Mouse (Mus musculus) hindbrain, embryonic 16.5 days (tissue): ENCODE results near the gene Mtln. TPM values are rescaled to one million over a fixed set of nuclear protein-coding genes. Genes with fewer than 3 reads are reported as not detected.

ENCODE experiments used
- ATAC-seq: fragments of 200-750 bp; cut with Nextera tagmentation; 2 replicates; pipeline ENCODE4 v1.8.0; 2017; ENCODE audit warnings: moderate TSS enrichment, moderate library complexity
- H3K27ac ChIP-seq: fragments of 300-500 bp; sonication (generic); 2 replicates; pipeline ENCODE4 v1.5.1; 2014; ENCODE audit warnings: low read depth, mild to moderate bottlenecking, control low read depth, low read length, moderate library complexity
- H3K27me3 ChIP-seq: fragments of 300-500 bp; sonication (generic); replicated peaks from 2 replicates; pipeline ENCODE4 v1.6.1; 2014; ENCODE audit warnings: low read length; ENCODE audit not compliant: control insufficient read depth, insufficient read depth
- H3K36me3 ChIP-seq: fragments of 300-500 bp; sonication (generic); 2 replicates; pipeline ENCODE4 v1.6.1; 2014; ENCODE audit warnings: mild to moderate bottlenecking, low read length, moderate library complexity, mixed read lengths; ENCODE audit not compliant: control insufficient read depth, insufficient read depth
- H3K4me1 ChIP-seq: fragments of 300-500 bp; sonication (generic); 2 replicates; pipeline ENCODE4 v1.6.1; 2014; ENCODE audit warnings: low read depth, low read length; ENCODE audit not compliant: control insufficient read depth, insufficient read depth
- H3K4me2 ChIP-seq: fragments of 300-500 bp; sonication (generic); 2 replicates; pipeline ENCODE4 v1.6.1; 2014; ENCODE audit warnings: mild to moderate bottlenecking, low read length, control low read depth, moderate library complexity
- H3K4me3 ChIP-seq: fragments of 300-500 bp; sonication (generic); 2 replicates; pipeline ENCODE4 v1.5.1; 2014; ENCODE audit warnings: mild to moderate bottlenecking, low read length, control low read depth, moderate library complexity
- H3K9ac ChIP-seq: fragments of 300-500 bp; sonication (generic); 2 replicates; pipeline ENCODE4 v1.6.1; 2014; ENCODE audit warnings: low read depth, mild to moderate bottlenecking, control low read depth, low read length, moderate library complexity
- H3K9me3 ChIP-seq: fragments of 300-500 bp; sonication (generic); 2 replicates; pipeline ENCODE4 v1.6.1; 2014; ENCODE audit warnings: mild to moderate bottlenecking, low read length, moderate library complexity; ENCODE audit not compliant: control insufficient read depth
- WGBS: fragments of 180-500 bp; shearing (Covaris S2); extraction: QIAGEN DNeasy Blood & Tissue Kit; methylation state at CpG from one replicate; pipeline ENCODE4 v1.1.7; 2014; 5-methylcytosine and 5-hydroxymethylcytosine counted together
- polyA plus RNA-seq: library from polyadenylated mRNA; unstranded; fragments of >200 nt; fragmentation: Nextera tagmentation; extraction: Ambion mirVana; gene quantifications from 2 replicates; pipeline ENCODE4 v1.2.1, GENCODE M21; 2015

The Mtln gene
- polyA plus RNA-seq, 1 experiment from 2014 or later, result 58.5 TPM

DNA sequence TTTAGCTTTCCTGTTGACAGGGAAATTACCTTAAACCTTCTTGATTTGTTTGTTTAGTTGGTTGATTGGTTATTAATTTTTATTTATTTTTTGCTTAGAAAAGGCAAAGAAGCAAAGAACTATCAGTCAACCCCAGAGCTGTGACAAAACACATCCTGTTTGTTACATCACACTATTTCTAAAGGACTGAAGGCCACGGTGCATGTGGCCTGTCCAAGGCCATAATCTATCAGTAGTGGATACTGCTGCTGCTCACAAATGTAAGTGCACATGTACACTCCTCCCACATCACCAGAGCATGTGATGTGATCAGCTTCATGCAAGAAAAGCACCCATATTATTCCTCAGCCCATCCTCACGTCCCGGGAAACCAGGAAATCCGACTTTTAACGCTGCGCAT is 32.3 kb downstream of the Mtln start:
- WGBS, result 94% methylated on average over 6 of the region's 6 CpGs
- no peak overlapping the region for H3K9ac ChIP-seq
- H3K27me3 ChIP-seq, result no peaks in the 10 kb centered on the region
- no peaks in the 10 kb centered on the region for H3K9me3 ChIP-seq
- peaks cover 2% of the 10 kb centered on the region; the same call in 1 of the 2 replicates for H3K36me3 ChIP-seq
- no peak overlapping the region for H3K4me2 ChIP-seq
- ATAC-seq, result no peak
- no peaks in the 10 kb centered on the region for H3K4me1 ChIP-seq
- H3K27ac ChIP-seq, result no peak overlapping the region
- no peak overlapping the region for H3K4me3 ChIP-seq

DNA sequence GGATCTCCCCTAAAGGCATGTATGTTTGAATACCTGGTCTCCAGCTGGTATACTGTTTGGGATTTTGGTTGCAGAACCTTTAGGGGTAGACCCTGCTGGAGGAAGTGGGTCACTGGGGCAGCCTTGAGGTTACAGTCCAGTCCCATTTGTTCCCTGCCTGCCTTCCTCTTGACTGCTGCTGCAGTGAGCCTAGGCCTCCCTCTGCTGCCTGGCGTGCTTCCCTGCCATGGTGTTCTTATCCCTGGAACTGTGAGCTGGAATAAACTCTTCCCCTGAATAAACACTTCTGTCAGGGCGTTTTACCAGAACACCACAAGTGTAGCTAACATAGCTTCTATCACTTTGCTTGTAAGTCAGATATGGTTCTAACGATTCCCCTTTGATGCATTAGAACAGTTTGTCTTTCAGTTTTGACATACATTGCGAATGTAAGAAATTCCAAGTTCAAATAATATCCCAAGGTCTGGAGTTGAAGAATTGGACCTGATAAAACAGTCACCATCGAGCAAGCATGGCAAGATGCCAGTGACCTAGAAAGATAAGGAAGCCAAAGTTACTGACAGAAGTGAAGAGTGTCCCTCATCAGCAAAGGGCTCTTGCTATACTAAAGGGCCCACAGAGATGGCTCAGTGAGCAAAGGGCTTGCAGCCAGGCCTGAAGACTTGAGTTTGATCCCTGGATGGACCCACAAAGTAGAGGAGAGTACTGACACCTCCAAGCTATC is 33.0 kb downstream of the Mtln start:
- Histone ChIP-seq H3K9ac (no peak overlapping the region), H3K9me3 (no peaks in the 10 kb centered on the region), H3K4me1 (no peaks in the 10 kb centered on the region), H3K27me3 (no peaks in the 10 kb centered on the region), H3K36me3 (peaks cover 2% of the 10 kb centered on the region; the same call in 1 of the 2 replicates), H3K4me2 (no peak overlapping the region), H3K4me3 (no peak overlapping the region), H3K27ac (no peak overlapping the region)
- ATAC-seq, result no peak
- WGBS, result 89% methylated on average over 5 of the region's 5 CpGs

DNA sequence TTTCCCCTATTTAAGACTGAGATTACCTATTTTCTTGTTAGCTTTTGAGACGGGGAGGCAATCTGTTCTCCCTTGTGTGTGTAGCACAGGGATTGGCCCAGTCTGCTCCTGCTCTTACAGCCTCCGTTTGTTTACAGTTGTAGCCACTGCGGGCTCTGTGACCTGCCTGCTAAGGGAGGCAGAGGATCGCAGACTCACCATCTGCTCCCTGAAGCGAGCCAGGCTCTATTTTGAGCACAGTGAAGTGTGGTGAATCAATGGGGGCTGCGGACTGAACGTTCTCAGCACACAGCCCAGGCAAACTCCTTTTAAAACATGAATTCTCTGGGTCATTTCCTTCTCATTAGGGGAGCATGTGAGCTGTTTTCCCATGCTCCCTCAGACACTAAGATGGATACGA is 35.1 kb downstream of the Mtln start:
- no peaks in the 10 kb centered on the region for H3K27me3 ChIP-seq
- H3K36me3 ChIP-seq, result 0 out of 2 replicates have a peak, but pooled peaks cover under 1% of the 10 kb centered on the region
- H3K4me3 ChIP-seq, result no peak overlapping the region
- H3K4me1 ChIP-seq, result no peaks in the 10 kb centered on the region
- 42% methylated on average over 8 of the region's 8 CpGs for WGBS
- peak overlapping the region; percentile 45 for H3K27ac ChIP-seq
- H3K9me3 ChIP-seq, result no peaks in the 10 kb centered on the region
- peak; percentile 89 for ATAC-seq
- peak overlapping the region; percentile 7; the same call in 1 of the 2 replicates for H3K4me2 ChIP-seq
- 0 out of 2 replicates have a peak overlapping the region, but pooled peaks have one; percentile 0 for H3K9ac ChIP-seq

DNA sequence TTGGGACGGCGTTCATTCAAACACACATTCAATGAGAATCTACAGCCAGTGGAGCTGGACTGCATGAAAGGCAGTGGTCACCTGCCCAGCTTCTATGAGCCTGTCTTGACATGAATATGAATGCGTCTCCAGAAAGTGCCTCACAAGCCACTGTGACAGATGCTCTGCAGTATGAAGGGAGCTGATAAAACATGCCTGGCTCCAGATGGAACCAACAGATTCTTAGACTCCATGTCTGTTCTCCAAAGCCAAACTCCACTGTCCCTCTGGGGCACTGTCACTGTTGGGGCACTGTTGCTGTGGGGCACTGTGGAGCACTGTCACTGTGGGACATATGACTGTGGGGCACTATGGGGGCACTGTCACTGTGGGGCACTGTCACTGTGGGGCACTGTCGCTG is 38.2 kb downstream of the Mtln start:
- no peak for ATAC-seq
- H3K4me3 ChIP-seq, result no peak overlapping the region
- no peak overlapping the region for H3K27ac ChIP-seq
- H3K4me2 ChIP-seq, result no peak overlapping the region
- H3K27me3 ChIP-seq, result no peaks in the 10 kb centered on the region
- no peaks in the 10 kb centered on the region for H3K4me1 ChIP-seq
- 92% methylated on average over 4 of the region's 4 CpGs for WGBS
- H3K9ac ChIP-seq, result no peak overlapping the region
- no peaks in the 10 kb centered on the region for H3K36me3 ChIP-seq
- H3K9me3 ChIP-seq, result no peaks in the 10 kb centered on the region

DNA sequence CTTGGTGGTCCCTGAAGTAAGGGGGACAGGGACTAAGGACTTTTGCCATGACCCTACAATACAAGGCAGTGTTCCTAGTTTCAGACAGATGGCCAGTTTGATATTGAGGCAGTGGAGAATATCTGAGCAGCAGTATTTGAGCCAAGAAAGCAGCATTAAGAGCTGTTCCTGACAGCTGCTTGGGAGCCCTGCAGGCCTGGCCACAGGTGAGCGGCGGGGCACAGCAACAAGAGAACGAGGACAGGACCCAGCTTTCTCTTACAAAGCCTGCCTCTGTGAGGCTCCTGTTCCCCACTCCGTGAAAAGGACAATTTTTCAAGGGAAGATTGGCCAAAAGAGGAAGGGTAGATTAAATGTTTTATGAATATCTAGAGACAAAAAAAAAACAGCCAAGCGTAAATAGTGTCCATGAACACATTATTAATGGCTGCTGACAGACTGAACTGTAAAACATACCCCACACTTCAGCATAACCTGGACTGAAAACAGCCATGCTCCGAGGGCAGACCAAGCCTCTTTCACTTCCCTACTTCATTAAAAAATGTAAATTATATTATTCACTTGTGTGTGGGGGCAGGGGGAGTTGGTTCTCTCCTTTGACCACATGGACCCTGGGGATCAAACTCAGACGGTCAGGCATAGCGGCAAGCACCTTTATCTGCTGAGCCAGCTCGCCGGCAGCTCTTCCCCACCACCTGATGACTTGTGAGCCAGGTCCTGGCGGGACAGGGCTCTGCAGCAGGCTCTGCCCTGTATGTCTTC is 40.3 kb downstream of the Mtln start:
- no peak overlapping the region for H3K27ac ChIP-seq
- no peaks in the 10 kb centered on the region for H3K36me3 ChIP-seq
- ATAC-seq, result no peak
- no peaks in the 10 kb centered on the region for H3K27me3 ChIP-seq
- H3K4me2 ChIP-seq, result no peak overlapping the region
- H3K4me1 ChIP-seq, result no peaks in the 10 kb centered on the region
- no peak overlapping the region for H3K9ac ChIP-seq
- no peak overlapping the region for H3K4me3 ChIP-seq
- 75% methylated on average over 11 of the region's 11 CpGs for WGBS
- H3K9me3 ChIP-seq, result no peaks in the 10 kb centered on the region

DNA sequence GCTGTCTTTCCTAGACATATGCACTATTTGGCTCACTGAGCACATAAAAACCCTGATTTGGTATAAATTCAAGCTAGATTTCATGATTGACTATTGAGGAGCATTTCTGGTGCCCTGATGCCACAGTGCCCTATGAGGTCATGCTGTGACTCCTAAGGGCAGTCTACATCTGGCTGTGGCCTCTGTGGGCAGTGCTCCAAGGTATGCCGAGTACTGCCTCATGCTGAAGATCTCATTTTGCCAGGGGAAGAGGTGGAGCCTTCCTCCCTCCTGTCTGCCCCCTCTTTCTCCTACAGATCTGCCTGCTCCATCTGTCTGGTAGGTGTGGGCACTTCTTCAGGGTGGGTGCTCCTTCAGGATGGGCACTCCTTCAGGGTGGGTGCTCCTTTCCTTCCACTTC is 42.9 kb downstream of the Mtln start:
- no peak overlapping the region for H3K27ac ChIP-seq
- no peak overlapping the region for H3K9ac ChIP-seq
- H3K9me3 ChIP-seq, result no peaks in the 10 kb centered on the region
- no peak overlapping the region for H3K4me2 ChIP-seq
- H3K4me1 ChIP-seq, result no peaks in the 10 kb centered on the region
- 77% methylated on average over 1 of the region's 1 CpGs for whole genome bisulfite sequencing
- H3K36me3 ChIP-seq, result no peaks in the 10 kb centered on the region
- ATAC-seq, result no peak
- H3K27me3 ChIP-seq, result no peaks in the 10 kb centered on the region
- H3K4me3 ChIP-seq, result no peak overlapping the region

DNA sequence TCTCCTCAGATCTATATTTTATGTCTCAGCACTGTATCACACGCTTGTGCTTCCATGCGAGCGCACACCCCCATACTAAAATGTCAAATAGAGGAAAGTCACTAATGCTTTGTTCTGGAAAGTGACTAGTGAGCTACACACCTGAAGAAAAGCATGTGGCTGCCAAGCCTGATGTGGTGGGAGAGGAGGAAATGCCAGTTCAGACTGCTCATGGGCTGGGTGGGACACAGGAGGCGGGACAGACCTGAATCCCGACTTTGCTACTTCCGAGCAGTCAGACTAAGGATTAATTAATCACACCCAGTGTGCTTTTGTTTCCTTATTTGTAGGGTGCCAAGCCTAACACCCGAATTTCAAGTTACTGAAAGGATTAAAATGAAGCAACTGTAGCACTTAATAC is 44.0 kb downstream of the Mtln start:
- ATAC-seq, result no peak
- Histone ChIP-seq H3K27ac (no peak overlapping the region), H3K27me3 (no peaks in the 10 kb centered on the region), H3K9ac (no peak overlapping the region), H3K4me2 (no peak overlapping the region), H3K36me3 (no peaks in the 10 kb centered on the region), H3K4me3 (no peak overlapping the region), H3K9me3 (no peaks in the 10 kb centered on the region), H3K4me1 (no peaks in the 10 kb centered on the region)
- 66% methylated on average over 7 of the region's 7 CpGs for WGBS

DNA sequence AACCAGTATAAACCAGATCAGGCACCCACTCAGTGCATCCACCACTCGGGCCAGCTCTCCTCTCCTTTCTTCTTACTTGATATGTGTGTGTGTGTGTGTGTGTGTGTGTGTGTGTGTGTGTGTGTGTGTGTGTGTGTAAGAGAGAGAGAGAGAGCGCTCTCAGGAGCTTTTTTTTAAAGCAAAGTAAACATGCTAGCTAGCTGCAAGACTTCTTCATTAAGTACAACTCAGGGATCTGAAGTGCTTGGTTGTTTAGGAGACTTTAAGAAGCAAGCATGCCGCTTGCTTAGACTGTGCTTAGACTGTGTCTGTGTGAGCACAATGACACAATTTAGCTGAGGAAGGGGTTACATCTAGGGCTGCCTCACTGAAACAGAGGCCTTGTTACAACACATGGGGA is 49.7 kb downstream of the Mtln start:
- WGBS, result 88% methylated on average over 3 of the region's 3 CpGs
- no peak overlapping the region for H3K27ac ChIP-seq
- no peaks in the 10 kb centered on the region for H3K36me3 ChIP-seq
- no peak for ATAC-seq
- no peaks in the 10 kb centered on the region for H3K9me3 ChIP-seq
- no peak overlapping the region for H3K9ac ChIP-seq
- H3K4me3 ChIP-seq, result no peak overlapping the region
- no peaks in the 10 kb centered on the region for H3K27me3 ChIP-seq
- no peak overlapping the region for H3K4me2 ChIP-seq
- H3K4me1 ChIP-seq, result no peaks in the 10 kb centered on the region
